Mouse (Mus musculus) heart, postnatal 10 days (tissue): ENCODE results near the gene Cwh43. TPM values are rescaled to one million over a fixed set of nuclear protein-coding genes. Genes with fewer than 3 reads are reported as not detected.

Source experiments
- DNase-seq, 2 experiments: peaks; one replicate each; pipeline ENCODE4 v3.0.0; 2021
- intact Hi-C: fragments of 180-260 bp; cut with DNase I; formaldehyde crosslinking; loops from one replicate; pipeline ENCODE4 v1.15.1; 2025
- total RNA-seq, 2 experiments: library from RNA; stranded (reverse); gene quantifications; 2 replicates each; pipeline ENCODE4 v1.2.3; 2021

The Cwh43 gene
- not detected for total RNA-seq

- no peak for DNase-seq
- intact Hi-C loops: no loop called here
These were observed at the start of gene Cwh43 for GRCm38 (mm10) chr5:73405981-73406722. TSS of gene Cwh43 (plus strand) at chr5:73406075.

GRCm38 (mm10) chr5:73359134-73359751 lies 46.6 kb upstream of the Cwh43 start:
- peak; percentile 31 to 38 for DNase-seq
- intact Hi-C loops: no loop called here

DNA sequence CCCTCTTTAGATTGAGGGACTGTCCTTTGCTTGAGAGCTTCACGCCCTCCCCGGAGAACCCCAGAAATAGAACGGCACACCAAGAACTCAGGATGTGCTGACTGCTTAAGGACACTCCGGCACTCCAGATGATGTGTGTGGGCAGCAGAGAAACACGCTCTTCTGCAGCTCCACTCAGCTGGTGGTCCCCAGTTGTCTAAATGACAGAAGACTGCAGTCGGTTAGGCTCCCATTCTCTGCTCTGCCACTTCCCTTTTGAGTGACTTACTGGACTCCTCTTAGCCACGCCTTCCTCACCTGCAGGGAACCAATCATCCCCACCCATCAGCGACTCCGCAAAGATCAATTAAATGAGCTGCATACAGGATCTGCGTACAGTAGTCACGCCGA lies 46.1 kb upstream of the Cwh43 start:
- no peak for DNase-seq
- intact Hi-C loops: no loop called here

GRCm38 (mm10) chr5:73360240-73360639 lies 45.6 kb upstream of the Cwh43 start:
- intact Hi-C loops: no loop called here
- DNase-seq: no peak

DNA sequence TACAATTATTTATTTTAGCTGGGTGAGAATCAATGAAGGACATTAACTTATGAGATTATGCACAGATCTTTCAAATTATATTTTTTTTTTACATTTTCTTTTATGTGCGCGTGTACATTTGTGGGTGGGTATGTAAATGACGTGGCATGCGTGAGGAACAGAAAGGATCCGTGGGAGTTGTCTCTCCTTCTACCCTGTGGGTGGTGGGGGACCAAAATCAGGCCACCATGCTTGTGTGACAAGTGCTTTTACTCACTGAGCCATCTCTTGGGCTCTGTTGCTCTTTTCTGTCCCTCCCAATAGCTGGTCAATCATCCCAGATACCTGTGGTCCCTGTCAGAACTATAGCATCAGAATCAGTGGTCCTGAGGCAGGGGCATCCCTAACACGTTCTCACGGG lies 43.5 kb upstream of the Cwh43 start:
- intact Hi-C loops: no loop called here
- DNase-seq: no peak

DNA sequence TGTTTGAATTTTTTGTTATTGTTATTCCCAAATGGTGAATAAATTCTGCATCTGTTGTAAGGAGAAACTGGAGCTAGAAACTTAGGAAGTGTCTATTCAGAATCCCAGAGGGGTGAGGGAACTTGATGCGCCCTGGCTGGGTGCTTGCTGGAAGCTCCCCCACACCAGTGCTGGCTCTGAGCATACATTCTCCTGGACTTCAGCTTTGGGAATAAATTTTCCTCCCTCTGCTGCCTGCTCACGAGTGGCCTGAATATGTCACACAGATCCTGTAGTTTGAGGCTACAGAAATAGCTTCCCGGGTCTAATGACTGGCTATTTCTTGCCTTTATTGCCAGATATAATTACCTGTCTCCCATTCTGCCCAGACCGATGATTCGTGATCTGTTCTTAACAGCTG lies 43.1 kb upstream of the Cwh43 start:
- intact Hi-C loops: no loop called here
- DNase-seq: no peak

DNA sequence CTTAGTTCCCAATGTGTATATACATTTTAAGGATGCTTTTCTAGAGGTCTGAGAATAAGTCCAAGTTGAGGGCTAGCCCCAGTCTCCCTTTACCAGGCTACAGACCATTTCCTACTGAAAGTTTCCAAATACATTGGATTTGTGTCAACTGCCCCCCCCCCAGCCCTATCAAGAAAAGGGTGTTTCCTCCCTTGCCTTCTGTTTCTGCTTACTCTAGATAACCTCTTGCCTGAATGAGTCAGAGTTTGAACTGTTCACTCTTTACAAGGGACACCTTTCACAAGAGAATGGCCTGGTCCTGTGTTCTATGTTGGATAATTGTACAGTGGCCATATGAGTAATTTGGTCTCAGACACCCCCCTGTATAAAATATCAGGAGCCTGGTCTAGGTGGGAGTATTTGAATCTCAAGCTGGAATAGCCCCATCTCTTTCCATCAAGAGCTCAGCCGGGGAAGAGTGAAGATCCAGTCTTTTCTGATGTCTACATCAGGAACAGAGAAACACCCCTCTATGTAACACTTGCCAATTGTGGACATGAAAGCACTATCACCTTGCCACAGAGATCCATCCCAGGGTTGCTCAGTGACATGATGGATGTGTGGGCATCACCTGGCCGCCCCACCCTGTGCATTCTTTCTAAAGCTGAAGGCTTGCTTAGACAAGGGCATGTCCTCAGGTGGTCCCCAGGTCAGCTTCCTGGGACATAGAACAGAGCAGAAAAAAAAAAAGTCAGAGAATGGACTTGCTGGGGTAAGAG lies 41.6 kb upstream of the Cwh43 start:
- no peak for DNase-seq
- intact Hi-C loops: no loop called here

DNA sequence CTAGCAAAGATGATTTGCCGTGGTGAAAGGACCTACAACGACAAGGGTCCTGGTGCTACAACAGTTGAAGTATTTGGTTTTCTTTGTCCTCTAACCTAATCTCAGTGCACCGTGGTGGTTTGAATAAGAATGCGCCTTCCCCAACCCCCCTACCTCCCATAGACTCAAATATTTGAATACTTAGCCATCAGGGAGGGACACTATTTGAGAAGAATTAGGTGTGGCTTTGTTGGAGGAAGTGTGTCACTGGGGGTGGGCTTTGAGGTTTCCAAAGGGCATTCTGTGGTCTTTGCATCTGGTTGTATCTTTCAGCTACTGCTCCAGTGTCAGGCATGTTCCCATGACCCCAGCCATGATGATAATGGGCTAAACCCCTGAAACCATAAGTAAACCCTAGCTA lies 38.0 kb upstream of the Cwh43 start:
- intact Hi-C loops: no loop called here
- DNase-seq: no peak

DNA sequence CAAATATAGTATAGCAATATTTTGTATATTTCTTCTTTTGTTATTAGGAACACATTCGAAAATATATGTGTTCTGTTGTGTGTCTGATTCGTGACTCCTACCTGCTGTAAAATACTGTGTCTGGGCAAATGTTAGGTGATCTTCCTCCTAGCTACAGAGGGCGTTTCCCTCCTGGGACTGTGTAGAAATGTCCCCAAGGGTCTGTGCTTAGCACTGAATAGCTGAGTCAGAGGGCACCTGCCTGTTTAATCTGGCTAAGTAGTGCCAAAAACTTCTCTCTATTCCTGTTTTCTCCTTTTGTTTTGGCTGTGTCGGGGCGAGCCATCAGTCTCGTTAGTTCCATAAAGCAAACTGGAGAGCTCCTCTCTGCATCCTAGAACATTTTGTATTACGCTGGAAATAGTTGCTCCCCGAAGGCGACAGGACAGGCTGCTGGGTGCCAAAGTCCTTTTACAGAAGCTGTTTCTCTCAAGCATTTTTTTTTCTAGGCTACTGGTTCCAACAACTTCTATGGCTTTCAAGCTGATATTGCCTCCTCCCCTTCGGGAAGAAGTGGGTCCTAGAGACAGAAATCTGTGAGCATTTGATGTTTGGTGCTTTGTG lies 36.9 kb upstream of the Cwh43 start:
- DNase-seq: no peak
- intact Hi-C loops: no loop called here

GRCm38 (mm10) chr5:73369731-73370130 lies 36.1 kb upstream of the Cwh43 start:
- no peak for DNase-seq
- intact Hi-C loops: no loop called here

- no peak for DNase-seq
- intact Hi-C loops: no loop called here
These were observed 33.3 kb upstream of the Cwh43 start for GRCm38 (mm10) chr5:73372601-73373000.

DNA sequence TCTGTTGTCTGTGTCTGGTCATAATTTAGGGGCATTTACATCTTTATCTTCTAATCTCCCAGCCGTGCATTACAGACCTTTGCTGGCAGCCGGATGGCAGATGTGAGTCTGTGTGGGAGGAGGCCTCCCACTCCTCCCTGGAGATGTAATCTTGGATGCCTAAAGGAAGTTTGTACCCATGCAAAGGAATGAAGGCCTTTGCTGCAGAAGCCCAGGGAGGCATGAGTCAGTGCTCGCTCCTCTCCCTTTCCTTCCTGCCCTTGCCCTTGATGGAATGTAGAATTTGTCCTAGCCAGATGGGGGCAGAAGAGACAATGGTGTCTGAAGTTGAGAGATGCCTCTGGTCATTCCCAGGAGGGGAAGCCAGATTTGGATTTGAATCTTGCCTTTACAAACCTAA lies 32.7 kb upstream of the Cwh43 start:
- intact Hi-C loops: no loop called here
- DNase-seq: no peak

- DNase-seq: no peak
- intact Hi-C loops: no loop called here
These were observed 29.8 kb upstream of the Cwh43 start for GRCm38 (mm10) chr5:73376041-73376440.

- intact Hi-C loops: no loop called here
- DNase-seq: no peak
These were observed 29.4 kb upstream of the Cwh43 start for GRCm38 (mm10) chr5:73376491-73376890.

DNA sequence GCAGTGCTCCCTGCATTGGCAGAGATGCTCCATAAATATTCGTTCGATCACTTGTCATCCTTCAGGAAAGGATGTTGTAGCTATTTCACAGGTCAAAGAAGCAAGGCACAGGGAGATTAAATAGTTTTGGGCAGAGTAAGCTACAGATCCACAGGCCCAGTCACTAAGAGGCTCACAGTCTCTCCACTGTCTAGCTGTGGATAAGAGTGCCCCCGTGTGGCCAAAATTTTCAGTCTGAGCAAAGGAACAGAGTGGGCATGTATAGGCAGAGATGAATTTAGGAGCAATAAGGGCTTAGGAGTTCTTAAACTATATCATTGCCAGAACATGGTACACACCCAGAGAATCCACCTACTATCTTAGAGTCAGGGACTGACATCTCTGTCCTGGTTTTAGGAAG lies 26.0 kb upstream of the Cwh43 start:
- peak; percentile 88 to 93 for DNase-seq
- intact Hi-C loops: loop anchor here (1.0 to 5.0 kb wide), 7 partner anchors 68 to 488 kb away; no protein-coding TSS in a partner anchor

DNA sequence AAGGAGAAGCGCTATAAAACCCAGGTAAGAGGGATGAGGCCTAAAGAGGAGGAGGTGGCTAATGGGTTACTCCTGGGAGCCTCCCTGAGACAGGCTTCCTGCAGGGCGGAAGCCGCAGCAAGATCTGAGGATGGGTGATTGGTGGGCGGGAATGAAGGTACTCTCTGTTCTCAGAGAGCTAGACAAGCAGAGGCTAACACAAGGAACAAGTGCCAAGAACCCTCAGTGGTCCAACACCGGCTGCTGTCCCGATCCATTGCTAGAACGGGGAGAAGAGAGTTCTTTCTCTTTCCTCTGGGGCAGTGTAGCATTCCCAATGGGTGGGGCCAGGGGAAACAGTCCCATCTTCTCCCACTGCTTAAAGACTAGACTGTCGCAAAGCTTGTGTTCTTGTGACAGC lies 25.0 kb upstream of the Cwh43 start:
- no peak for DNase-seq
- intact Hi-C loops: loop anchor here (1.0 to 5.0 kb wide), 7 partner anchors 69 to 489 kb away; no protein-coding TSS in a partner anchor

DNA sequence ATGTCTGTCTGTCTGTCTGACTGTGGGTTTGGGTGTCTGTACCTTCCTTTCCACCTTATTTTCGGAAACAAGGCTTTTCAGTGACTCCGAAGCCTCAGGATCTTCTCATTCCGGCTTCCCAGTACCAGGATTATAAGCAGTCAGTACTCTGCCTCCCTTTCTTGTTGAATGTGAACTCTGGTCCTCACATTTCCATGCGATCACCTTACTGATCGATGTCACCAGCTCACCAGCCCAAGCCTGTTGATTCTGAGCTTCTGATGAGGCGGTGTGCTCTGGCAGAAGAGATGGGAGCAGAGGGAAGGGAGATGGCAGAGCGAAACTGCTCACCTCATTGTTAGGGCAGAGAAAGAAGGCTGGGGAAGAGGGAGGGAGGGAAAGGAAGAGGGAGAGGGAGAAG lies 24.4 kb upstream of the Cwh43 start:
- intact Hi-C loops: loop anchor here (5.0 kb wide), 6 partner anchors 69 to 489 kb away; no protein-coding TSS in a partner anchor
- no peak for DNase-seq

DNA sequence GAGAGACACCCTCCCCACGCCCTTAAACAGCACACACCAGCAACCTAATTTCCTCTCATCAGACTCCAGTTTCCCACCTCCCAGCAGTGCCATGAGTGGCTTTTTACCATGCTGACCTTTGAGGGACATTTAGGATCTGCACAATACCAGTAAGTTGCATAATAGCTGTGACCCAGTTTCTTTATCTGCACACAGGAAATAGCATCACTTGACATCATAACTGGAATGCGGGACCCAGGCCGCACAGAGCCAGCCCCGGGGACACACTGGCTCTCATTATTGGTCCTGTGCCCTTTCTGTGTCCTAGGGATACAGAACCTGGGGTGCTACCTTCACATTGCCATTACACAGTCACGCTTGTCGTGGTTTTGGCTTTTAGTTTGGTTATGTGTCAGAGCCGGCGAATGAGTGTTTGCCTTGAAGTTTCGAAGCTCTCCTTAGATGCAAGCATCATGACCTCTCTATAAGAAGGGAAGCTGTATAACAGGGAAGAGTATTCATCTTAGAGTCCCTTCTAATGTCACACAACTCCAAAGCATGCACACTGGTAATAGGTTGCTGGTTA lies 23.8 kb upstream of the Cwh43 start:
- no peak for DNase-seq
- intact Hi-C loops: loop anchor here (1.0 to 5.0 kb wide), 7 partner anchors 70 to 490 kb away; no protein-coding TSS in a partner anchor

- intact Hi-C loops: loop anchor here (1.0 to 5.0 kb wide), 7 partner anchors 71 to 491 kb away; no protein-coding TSS in a partner anchor
- DNase-seq: peak; percentile 80 to 86
These were observed 22.9 kb upstream of the Cwh43 start for GRCm38 (mm10) chr5:73382737-73383646.

DNA sequence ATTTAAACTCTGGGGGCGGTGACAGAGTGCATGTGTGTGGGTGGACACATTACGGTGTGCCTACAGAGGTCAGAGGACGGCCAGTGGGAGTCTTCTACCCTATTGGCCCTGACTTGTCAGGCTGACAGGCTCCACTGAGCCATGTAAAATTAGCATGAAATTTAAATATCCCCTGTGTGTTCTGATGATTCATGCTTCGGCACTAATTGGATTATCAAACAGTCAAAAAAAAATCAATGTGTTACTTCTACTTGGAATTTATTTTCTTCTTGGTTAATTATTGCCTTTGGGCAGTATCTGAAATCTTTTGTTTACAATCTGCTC lies 22.3 kb upstream of the Cwh43 start:
- intact Hi-C loops: loop anchor here (5.0 kb wide), 6 partner anchors 71 to 491 kb away; no protein-coding TSS in a partner anchor
- DNase-seq: no peak
